Mouse (Mus musculus): ENCODE data around the gene Slc39a3. TPM values are rescaled to one million over a fixed set of nuclear protein-coding genes. Genes with fewer than 3 reads are reported as not detected.
"Not testable (repeated sequence)": the region's sequence is repeated elsewhere in the genome, so short reads cannot be mapped to it uniquely, and the experiment has no call there.

The Slc39a3 gene
- 10 to 100 TPM; 14.0 to 14.3 TPM for total RNA-seq (2021)

- peak; percentile 98 for DNase-seq (ENCODE audit: low spot score)
- intact Hi-C loops (cut with DNase I) = no loop called here
Measured at GRCm38 (mm10) chr10:81036988-81037580, at the start of gene Slc39a3. Gene Slc39a3, minus strand, starts transcription at chr10:81037426.

- intact Hi-C loops (cut with DNase I) = loop anchor here (5.0 kb wide), 1 partner anchor 85 kb away; no protein-coding TSS in a partner anchor
- DNase-seq (ENCODE audit: low spot score) = no peak
Measured at GRCm38 (mm10) chr10:81087021-81087420, 49.8 kb upstream of the Slc39a3 start.

- no peak for DNase-seq (ENCODE audit: low spot score)
- intact Hi-C loops (cut with DNase I) = loop anchor here (1.0 kb wide), 2 partner anchors 65 to 83 kb away; no protein-coding TSS in a partner anchor
Measured at GRCm38 (mm10) chr10:81082168-81082960, 45.1 kb upstream of the Slc39a3 start.

- no peak for DNase-seq (ENCODE audit: low spot score)
- intact Hi-C loops (cut with DNase I) = no loop called here
Measured at GRCm38 (mm10) chr10:81080008-81080655, 42.9 kb upstream of the Slc39a3 start.

GRCm38 (mm10) chr10:81077916-81078315 is 40.7 kb upstream of the Slc39a3 start:
- intact Hi-C loops (cut with DNase I) = no loop called here
- no peak for DNase-seq (ENCODE audit: low spot score)

- intact Hi-C loops (cut with DNase I) = no loop called here
- no peak for DNase-seq (ENCODE audit: low spot score)
Measured at GRCm38 (mm10) chr10:81076356-81076755, 39.1 kb upstream of the Slc39a3 start.

GRCm38 (mm10) chr10:81075734-81076133 is 38.5 kb upstream of the Slc39a3 start:
- intact Hi-C loops (cut with DNase I) = no loop called here
- DNase-seq (ENCODE audit: low spot score) = no peak

- no peak for DNase-seq (ENCODE audit: low spot score)
- intact Hi-C loops (cut with DNase I) = no loop called here
Measured at GRCm38 (mm10) chr10:81073464-81073863, 36.2 kb upstream of the Slc39a3 start.

GRCm38 (mm10) chr10:81072290-81072689 is 35.1 kb upstream of the Slc39a3 start:
- no peak for DNase-seq (ENCODE audit: low spot score)
- intact Hi-C loops (cut with DNase I) = no loop called here

GRCm38 (mm10) chr10:81069836-81070235 is 32.6 kb upstream of the Slc39a3 start, which contains the start of gene Thop1:
Gene Thop1, plus strand, starts transcription at chr10:81070035.
- DNase-seq (ENCODE audit: low spot score) = peak; percentile 96
- intact Hi-C loops (cut with DNase I) = no loop called here

- intact Hi-C loops (cut with DNase I) = no loop called here
- no peak for DNase-seq (ENCODE audit: low spot score)
Measured at GRCm38 (mm10) chr10:81068706-81069105, 31.5 kb upstream of the Slc39a3 start.

- intact Hi-C loops (cut with DNase I); DNase-seq (ENCODE audit: low spot score): not testable (repeated sequence)
Measured at GRCm38 (mm10) chr10:81064519-81064918, 27.3 kb upstream of the Slc39a3 start.

GRCm38 (mm10) chr10:81062710-81063109 is 25.5 kb upstream of the Slc39a3 start:
- no peak for DNase-seq (ENCODE audit: low spot score)
- intact Hi-C loops (cut with DNase I) = no loop called here

GRCm38 (mm10) chr10:81059603-81060543 is 22.6 kb upstream of the Slc39a3 start, which contains the start of gene Sgta:
Gene Sgta, minus strand, starts transcription at chr10:81060181.
- intact Hi-C loops (cut with DNase I) = no loop called here
- peak; percentile 99 for DNase-seq (ENCODE audit: low spot score)

GRCm38 (mm10) chr10:81058896-81059295 is 21.7 kb upstream of the Slc39a3 start:
- DNase-seq (ENCODE audit: low spot score) = no peak
- intact Hi-C loops (cut with DNase I) = no loop called here

GRCm38 (mm10) chr10:81057406-81058130 is 20.3 kb upstream of the Slc39a3 start:
- intact Hi-C loops (cut with DNase I) = no loop called here
- no peak for DNase-seq (ENCODE audit: low spot score)

GRCm38 (mm10) chr10:81055802-81056340 is 18.6 kb upstream of the Slc39a3 start:
- DNase-seq (ENCODE audit: low spot score) = not testable (repeated sequence)
- intact Hi-C loops (cut with DNase I) = loop anchor here (1.0 kb wide), 1 partner anchor 17 kb away; no protein-coding TSS in a partner anchor

GRCm38 (mm10) chr10:81055169-81055568 is 17.9 kb upstream of the Slc39a3 start:
- DNase-seq (ENCODE audit: low spot score) = no peak
- intact Hi-C loops (cut with DNase I) = no loop called here

- no peak for DNase-seq (ENCODE audit: low spot score)
- intact Hi-C loops (cut with DNase I) = no loop called here
Measured at GRCm38 (mm10) chr10:81052577-81052976, 15.4 kb upstream of the Slc39a3 start.

All from heart, postnatal 25 days (tissue).